Comparison of ENCODE assay signal across 8 mouse cellular contexts in genomic region chr8:35204971-35205370, GRCm38 (mm10).
DNase-seq lines count a peak whose midpoint lies in the region; ATAC-seq lines count a peak whose summit lies in the region.
"Had no signal": no experiment of that assay in that cellular context is flagged by ENCODE, and none has a peak within 500 bp of the region (broad histone marks: within the 10 kb centered on the region; RNA-seq: fewer than 3 reads in every experiment).

No protein-coding gene starts in this region.

- peak overlapping the region; percentile 13; the same call in 1 of the 2 replicates for H3K4me2 ChIP-seq in hindbrain, embryonic 15.5 days
- no peak overlapping the region for H3K4me2 ChIP-seq in hindbrain, embryonic 11.5 days (replicated peaks; ENCODE audit: low read depth, low read length)
- H3K4me2 ChIP-seq in limb, embryonic 15.5 days = 0 out of 2 replicates have a peak overlapping the region, but pooled peaks have one; percentile 14
- H3K4me2 ChIP-seq: forebrain, embryonic 15.5 days had no signal

- 0 out of 2 replicates have a peak, but pooled peaks cover 2% of the 10 kb centered on the region for H3K4me1 ChIP-seq in hindbrain, embryonic 15.5 days (replicated peaks)
- no peaks in the 10 kb centered on the region; the same call in 1 of the 2 replicates for H3K4me1 ChIP-seq in hindbrain, embryonic 11.5 days (replicated peaks; ENCODE audit: control insufficient read depth, insufficient read depth, low read length)
- H3K4me1 ChIP-seq in limb, embryonic 15.5 days = peaks cover 14% of the 10 kb centered on the region
- H3K4me1 ChIP-seq: forebrain, embryonic 15.5 days had no signal

- 72% methylated on average over 15 of the region's 15 CpGs for WGBS in hindbrain, embryonic 15.5 days
- 69% methylated on average over 15 of the region's 15 CpGs for WGBS in hindbrain, embryonic 11.5 days
- 67% methylated on average over 15 of the region's 15 CpGs for WGBS in limb, embryonic 15.5 days

- H3K9ac ChIP-seq in hindbrain, embryonic 15.5 days = no peak overlapping the region
- H3K9ac ChIP-seq in hindbrain, embryonic 11.5 days (ENCODE audit: low read depth, low read length) = no peak overlapping the region
- no peak overlapping the region for H3K9ac ChIP-seq in limb, embryonic 15.5 days
- H3K9ac ChIP-seq: forebrain, embryonic 15.5 days had no signal

- H3K27me3 ChIP-seq in hindbrain, embryonic 15.5 days = no peaks in the 10 kb centered on the region
- H3K27me3 ChIP-seq in hindbrain, embryonic 11.5 days (ENCODE audit: control insufficient read depth, insufficient read depth, low read length) = no peaks in the 10 kb centered on the region
- no peaks in the 10 kb centered on the region for H3K27me3 ChIP-seq in limb, embryonic 15.5 days
- H3K27me3 ChIP-seq: forebrain, embryonic 15.5 days had no signal

- no peak overlapping the region for H3K27ac ChIP-seq in hindbrain, embryonic 15.5 days (replicated peaks)
- no peak overlapping the region for H3K27ac ChIP-seq in hindbrain, embryonic 11.5 days (ENCODE audit: low read depth, low read length)
- no peak overlapping the region for H3K27ac ChIP-seq in limb, embryonic 15.5 days
- H3K27ac ChIP-seq: forebrain, embryonic 15.5 days had no signal

- no peak for DNase-seq in hindbrain, embryonic 11.5 days (ENCODE audit: low spot score)
- peak; percentile 53 for DNase-seq in thymus, postnatal 14 days
- no peak for DNase-seq in thymus, adult 18-20 months
- DNase-seq in right cerebral cortex, adult 2 months (ENCODE audit: low spot score in 2 of 2) = no peak

- H3K36me3 ChIP-seq in hindbrain, embryonic 15.5 days = no peaks in the 10 kb centered on the region
- no peaks in the 10 kb centered on the region for H3K36me3 ChIP-seq in hindbrain, embryonic 11.5 days (ENCODE audit: control insufficient read depth, insufficient read depth, low read length)
- H3K36me3 ChIP-seq in limb, embryonic 15.5 days = no peaks in the 10 kb centered on the region
- H3K36me3 ChIP-seq: forebrain, embryonic 15.5 days had no signal

- no peak overlapping the region for H3K4me3 ChIP-seq in hindbrain, embryonic 15.5 days
- H3K4me3 ChIP-seq in hindbrain, embryonic 11.5 days (ENCODE audit: low read depth, low read length) = no peak overlapping the region
- no peak overlapping the region for H3K4me3 ChIP-seq in limb, embryonic 15.5 days
- H3K4me3 ChIP-seq: forebrain, embryonic 15.5 days had no signal

- ATAC-seq in hindbrain, embryonic 15.5 days (ENCODE audit: low FRiP score, low read depth) = no peak
- ATAC-seq in hindbrain, embryonic 11.5 days (ENCODE audit: low FRiP score) = no peak
- ATAC-seq in limb, embryonic 15.5 days (ENCODE audit: insufficient number of reproducible peaks, low FRiP score, low TSS enrichment, low read depth) = no peak
- no peak for ATAC-seq in activated CD4-positive, CD25-positive, alpha-beta regulatory T cell, adult 4 months
- ATAC-seq: forebrain, embryonic 15.5 days had no signal

- H3K9me3 ChIP-seq in hindbrain, embryonic 15.5 days = no peaks in the 10 kb centered on the region
- no peaks in the 10 kb centered on the region for H3K9me3 ChIP-seq in hindbrain, embryonic 11.5 days (ENCODE audit: control insufficient read depth, low read length)
- H3K9me3 ChIP-seq in limb, embryonic 15.5 days = no peaks in the 10 kb centered on the region
- H3K9me3 ChIP-seq: forebrain, embryonic 15.5 days had no signal
